Mouse (Mus musculus) cerebellum, adult 18-20 months (tissue): ENCODE measurements around the gene Trhde.
A peak's percentile ranks its signal among the peaks of the same experiment; 100 is the strongest.

Experiments
- DNase-seq, 2 experiments: peaks; one replicate each; pipeline ENCODE4 v3.0.0; 2021

Gene Trhde

GRCm38 (mm10) chr10:114735678-114736077 is 66.4 kb downstream of the Trhde start:
- DNase-seq, result peak in 1 of 2 experiments; percentile 40

DNA sequence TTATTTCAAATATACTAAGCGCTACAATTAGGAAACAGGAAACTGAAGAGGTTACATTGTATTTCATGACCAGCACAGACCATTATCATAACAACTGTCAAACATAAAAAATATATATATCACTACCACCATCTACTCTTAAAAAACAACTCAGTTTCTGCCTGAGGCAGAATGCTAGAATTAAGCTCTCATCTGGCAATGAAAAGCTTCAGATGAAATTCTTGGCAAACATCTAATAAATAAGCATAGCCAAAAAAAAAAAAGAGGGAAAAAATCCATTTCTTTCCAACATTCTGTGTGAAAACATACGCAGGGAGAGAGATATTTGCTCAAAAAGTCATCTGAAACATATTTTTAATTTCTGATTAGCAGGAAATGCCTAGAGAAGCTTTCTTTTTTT is 67.0 kb downstream of the Trhde start:
- DNase-seq, result no peak

- no peak for DNase-seq
Measured at GRCm38 (mm10) chr10:114725591-114725990, 76.5 kb downstream of the Trhde start.

DNA sequence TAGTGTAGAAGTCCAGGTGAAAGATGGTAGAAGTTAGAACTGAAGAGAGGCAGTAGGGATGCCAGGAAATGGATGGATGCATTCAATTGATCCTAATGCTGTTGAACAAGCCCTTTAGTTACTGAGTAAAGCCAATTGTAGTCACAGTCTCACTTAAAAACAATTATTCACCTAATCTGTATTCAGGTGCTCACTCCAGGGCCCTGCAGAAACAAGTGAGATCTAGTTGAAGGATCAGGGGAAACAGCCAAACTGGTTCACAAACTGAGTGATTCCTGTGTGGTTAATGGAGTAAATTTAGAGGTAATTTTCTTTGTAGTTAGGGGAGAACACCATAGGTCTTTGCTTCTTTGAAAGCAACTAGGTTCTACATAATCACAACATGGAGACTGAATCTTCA is 100.3 kb downstream of the Trhde start:
- no peak for DNase-seq

GRCm38 (mm10) chr10:114671791-114672415 is 130.2 kb downstream of the Trhde start:
- DNase-seq, result no peak

- DNase-seq, result peak; percentile 24 to 47
Measured at GRCm38 (mm10) chr10:114593046-114593445, 209.1 kb downstream of the Trhde start.

- DNase-seq, result peak; percentile 59 to 68
Measured at GRCm38 (mm10) chr10:114578926-114579325, 223.2 kb downstream of the Trhde start.

GRCm38 (mm10) chr10:114567891-114568290 is 234.2 kb downstream of the Trhde start:
- peak; percentile 39 to 54 for DNase-seq

DNA sequence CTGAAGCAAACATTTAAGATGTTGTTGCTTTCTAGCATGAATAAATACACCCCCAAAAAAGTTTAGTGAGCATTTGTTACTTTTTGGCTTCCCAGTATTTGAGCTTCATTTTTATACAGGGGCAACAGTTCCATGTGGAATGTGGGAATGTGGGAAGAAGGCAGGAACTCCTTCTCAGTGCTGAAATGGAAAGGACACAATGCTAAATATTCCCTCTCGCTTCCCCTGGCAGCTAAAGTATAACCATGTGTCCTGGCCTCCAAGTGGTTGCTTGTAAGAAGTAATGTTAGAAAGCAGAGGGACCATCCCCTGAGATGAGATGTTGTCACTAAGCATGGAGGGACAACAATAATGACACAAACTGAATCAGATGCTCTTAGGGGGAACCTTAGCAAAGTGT is 292.9 kb downstream of the Trhde start:
- no peak for DNase-seq

DNA sequence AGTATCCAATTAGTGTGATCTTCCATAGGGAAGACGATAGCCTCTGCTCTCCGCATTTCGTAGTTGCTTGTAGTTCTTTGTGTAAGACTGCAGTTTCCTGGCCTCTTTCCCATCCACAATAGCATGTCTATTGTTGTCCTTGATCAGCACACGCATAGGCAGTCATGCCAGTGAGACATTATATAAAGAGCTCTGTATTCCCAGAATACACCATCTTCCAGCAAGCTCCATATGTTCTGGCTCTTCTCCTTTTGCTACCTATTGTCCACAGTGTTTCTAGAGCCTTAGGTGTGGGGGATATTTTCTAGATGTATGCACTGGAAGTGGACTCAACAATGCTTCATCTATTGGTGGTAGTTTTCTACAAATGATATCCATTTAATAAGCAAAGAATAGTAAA is 313.3 kb downstream of the Trhde start:
- no peak for DNase-seq

DNA sequence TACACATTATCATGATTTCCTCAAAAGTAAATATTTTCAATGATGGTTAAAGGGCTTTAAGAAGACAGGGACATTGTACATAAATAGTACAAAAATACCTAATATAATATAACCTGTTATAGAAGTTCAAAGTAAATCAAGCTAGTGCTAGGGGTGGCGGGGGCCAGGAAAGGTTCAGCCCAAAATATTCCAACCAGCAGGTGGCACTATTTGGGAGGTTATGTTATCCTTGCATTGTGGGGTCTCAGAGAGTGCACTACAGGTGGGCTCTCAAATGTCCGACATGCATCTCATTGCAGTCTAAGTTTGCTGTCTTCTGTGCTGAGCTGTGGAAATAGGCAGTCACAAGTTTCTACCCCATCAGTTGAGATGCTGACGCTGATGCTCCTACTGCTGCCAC is 346.5 kb downstream of the Trhde start:
- DNase-seq, result peak; percentile 20 to 31

GRCm38 (mm10) chr10:114448116-114448515 is 354.0 kb downstream of the Trhde start:
- DNase-seq, result peak; percentile 13 to 14

GRCm38 (mm10) chr10:114418956-114419530 is 383.1 kb downstream of the Trhde start:
- DNase-seq, result no peak

DNA sequence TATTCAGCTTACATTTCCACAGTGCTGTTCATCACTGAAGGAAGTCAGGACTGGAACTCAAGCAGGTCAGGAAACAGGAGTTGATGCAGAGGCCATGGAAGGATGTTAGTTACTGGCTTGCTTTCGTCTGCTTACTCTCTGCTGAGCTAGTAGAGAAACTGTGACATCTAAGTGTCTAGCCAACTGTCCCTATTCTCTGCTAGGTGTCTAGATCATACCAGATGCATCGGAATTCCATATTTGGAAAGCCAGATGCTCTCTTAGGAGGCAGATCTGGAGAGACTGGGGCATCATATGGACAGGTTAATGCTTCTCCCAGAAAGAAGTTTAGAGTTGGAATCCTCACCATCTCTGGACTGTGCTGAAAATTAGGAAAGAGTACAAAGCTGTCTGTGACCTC is 386.4 kb downstream of the Trhde start:
- no peak for DNase-seq

GRCm38 (mm10) chr10:114405260-114405659 is 396.8 kb downstream of the Trhde start:
- DNase-seq, result no peak

GRCm38 (mm10) chr10:114403795-114404194 is 398.3 kb downstream of the Trhde start:
- no peak for DNase-seq

DNA sequence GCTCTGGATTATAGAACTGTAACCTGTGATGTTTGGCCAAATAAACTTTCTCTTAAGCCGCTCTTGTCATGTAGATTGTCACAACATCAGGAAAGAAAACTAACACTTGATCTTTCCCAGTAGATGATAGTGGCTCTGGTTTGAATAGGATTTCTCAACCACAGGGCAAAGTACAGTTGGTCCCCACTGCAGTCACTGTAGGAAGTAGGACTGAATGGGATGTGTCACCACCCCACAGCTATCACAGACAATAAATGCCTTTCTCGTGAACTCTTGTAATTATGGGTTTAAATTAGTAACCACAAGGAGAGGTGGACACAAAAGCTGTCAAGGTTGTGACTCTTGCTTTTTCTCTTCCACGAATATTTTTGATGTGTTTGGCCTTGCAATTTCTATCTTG is 431.3 kb downstream of the Trhde start:
- no peak for DNase-seq

DNA sequence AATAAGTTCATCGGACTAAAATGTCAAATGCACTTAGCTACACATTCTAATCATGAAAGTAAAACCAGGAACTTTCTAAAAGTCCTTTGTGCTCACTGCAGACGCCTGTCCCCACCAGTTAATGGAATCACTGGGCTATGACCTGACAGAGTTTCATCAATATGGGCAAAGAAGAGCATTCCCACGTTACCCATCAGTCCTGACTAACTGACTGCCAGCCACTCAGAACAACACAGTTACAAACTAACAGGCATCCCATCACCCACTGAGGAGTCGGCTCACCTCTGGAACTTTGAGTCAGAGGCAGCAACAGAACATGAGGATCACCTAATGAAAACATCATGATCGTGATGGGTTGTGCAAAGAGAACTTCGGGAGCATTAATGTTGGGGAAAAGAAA is 438.7 kb downstream of the Trhde start:
- DNase-seq, result no peak

GRCm38 (mm10) chr10:114362631-114363030 is 439.5 kb downstream of the Trhde start:
- DNase-seq, result no peak
